Mouse (Mus musculus): ENCODE measurements around the gene Msl1. TPM values are rescaled to one million over a fixed set of nuclear protein-coding genes. Genes with fewer than 3 reads are reported as not detected.

Gene Msl1
- total RNA-seq (2017) = 72.8 and 88.2 TPM in 2 replicates

GRCm38 (mm10) chr11:98795015-98795713, at the start of gene Msl1:
TSS of gene Msl1 (plus strand) at chr11:98795516.
- ATAC-seq (replicated peaks; ENCODE audit: low read depth, poor library complexity, severe bottlenecking) = peak; percentile 51

GRCm38 (mm10) chr11:98745932-98746853, 49.1 kb upstream of the Msl1 start:
- no peak for ATAC-seq (replicated peaks; ENCODE audit: low read depth, poor library complexity, severe bottlenecking)

DNA sequence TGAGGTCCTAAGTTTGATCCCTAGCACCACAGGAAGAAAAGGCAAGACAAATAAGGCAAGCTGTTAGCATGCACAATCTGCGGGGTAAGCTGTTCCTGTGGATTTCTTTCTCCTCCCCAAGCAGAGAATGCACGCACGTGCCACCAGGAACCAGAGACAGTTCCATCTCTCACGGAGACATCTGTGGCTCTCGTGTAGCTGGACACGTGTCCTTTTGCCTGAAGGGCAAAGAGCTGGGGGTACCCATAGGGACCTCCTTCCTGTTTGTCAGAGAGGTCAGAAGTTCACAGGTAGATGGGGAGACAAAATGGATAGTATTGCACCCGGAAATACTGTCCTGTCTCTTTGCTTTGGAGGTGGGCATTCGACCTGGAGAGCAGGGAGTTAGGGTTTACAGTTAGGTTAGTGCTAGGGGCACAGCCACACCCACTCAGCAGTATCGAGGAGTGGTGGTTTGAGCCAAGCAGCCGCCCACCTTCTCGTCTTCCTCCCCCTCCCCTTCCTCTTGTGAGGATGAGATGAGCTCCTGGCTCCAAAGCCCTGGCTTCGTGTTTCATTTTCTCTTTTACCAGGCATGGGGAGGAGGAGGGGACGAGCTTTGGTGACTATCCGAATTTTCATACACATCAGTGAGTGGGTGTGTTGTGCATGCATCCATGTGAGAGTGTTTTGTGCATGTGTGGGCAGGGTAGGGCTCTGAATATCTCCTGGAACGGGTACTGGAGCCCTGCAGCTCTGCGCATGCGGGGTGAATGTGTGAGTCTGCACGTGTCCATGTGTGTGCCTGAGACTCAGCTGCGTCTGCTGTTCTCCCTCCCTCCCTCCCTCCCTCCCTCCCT, 48.2 kb upstream of the Msl1 start:
- ATAC-seq (replicated peaks; ENCODE audit: low read depth, poor library complexity, severe bottlenecking) = peak; percentile 59

DNA sequence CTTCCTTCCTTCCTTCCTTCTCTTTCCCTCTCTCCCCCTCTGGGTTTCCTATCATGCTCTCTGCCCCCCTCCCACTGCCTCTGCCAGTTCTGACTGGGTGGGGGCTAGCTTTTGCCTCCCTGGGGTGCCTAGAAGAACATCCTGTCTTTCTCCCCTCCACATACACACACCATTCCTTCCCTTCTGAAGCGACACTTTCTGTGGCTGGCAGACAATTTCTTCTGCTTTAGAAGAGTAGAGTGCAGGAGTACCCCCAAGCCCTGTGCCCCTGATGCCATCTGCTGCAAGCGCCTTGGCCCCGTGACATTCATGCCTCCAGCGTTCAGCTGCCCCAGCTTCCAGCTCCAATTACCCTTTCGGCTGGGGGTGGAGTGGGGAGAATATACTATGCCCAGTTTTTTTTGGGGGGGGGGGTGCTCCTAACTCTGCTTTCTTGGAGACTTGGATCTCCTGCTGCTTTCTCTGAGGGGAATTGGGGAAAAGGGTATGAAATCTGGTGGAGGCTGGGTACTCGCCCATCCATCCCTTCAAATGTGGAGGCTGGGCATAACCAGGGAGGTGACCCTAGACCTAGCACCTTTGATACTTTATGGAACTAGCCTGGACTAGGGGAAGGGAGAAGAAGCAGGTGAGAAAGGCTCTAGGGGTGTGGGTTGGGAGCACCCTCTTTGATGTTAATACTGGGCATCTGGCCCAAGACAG, 47.4 kb upstream of the Msl1 start:
- ATAC-seq (replicated peaks; ENCODE audit: low read depth, poor library complexity, severe bottlenecking) = no peak

- peak; percentile 23; the same call in 1 of the 2 replicates for ATAC-seq (replicated peaks; ENCODE audit: low read depth, poor library complexity, severe bottlenecking)
Observed at GRCm38 (mm10) chr11:98748506-98749416, 46.6 kb upstream of the Msl1 start.

DNA sequence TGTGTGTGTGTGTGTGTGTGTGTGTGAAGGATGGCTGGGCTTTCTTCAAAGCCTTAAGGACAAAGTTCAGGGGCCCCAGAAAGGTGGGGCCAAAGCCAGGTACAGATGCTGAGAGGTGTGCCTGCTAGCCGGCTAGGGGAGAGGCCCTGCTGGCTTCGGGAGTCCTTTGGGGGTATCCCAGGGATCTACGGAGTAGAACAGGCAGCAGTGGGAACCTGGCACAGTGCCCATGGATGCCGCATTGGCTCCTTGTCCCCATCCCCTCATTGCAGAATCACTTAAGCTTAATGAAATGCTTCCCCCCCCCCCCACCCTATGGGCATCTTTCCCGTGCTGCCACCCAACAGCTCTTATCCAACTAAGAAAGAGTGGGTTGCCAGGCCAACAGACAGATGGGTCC, 45.6 kb upstream of the Msl1 start:
- ATAC-seq (replicated peaks; ENCODE audit: low read depth, poor library complexity, severe bottlenecking) = no peak

DNA sequence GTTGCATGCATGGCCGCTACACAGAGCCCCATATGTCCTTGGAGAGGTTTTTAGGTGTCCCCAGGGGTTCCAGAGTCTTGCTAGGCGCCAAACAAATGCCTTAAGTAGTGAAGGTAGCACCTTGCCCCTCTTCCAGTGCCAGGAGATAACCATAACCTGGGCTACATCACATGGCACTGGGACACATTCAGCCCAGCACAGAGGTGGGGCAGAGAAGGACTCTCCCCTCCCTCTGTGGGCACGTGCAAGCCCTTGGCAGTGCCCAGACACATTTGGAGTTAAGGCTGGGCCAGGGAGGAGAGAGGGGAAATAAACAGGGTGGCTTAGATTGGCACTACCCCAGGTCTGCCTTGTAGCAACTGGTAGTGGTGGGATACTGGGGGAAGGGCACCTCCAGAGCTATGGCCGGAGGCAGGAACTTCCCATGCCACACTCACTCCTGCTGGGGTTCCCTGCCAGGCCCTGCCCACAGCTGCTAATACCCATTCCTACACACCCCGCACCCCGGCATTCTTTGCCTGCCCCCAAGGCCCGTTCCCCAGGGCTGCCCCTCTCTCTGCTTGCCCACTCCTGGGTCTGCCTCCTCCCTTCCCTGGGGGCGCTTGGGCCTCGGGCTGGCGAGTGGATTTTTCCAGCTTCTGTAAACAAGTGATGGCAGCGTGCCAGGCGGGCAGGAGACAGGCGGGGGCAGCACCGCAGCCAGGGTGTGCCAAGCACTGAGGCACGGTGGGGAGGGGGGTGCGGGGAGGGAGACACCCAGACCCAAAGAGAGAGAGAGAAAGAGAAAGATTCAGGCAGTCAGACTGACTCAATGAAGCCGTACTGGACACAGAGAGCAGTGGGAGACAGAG, 44.7 kb upstream of the Msl1 start:
- peak; percentile 29; the same call in 1 of the 2 replicates for ATAC-seq (replicated peaks; ENCODE audit: low read depth, poor library complexity, severe bottlenecking)

DNA sequence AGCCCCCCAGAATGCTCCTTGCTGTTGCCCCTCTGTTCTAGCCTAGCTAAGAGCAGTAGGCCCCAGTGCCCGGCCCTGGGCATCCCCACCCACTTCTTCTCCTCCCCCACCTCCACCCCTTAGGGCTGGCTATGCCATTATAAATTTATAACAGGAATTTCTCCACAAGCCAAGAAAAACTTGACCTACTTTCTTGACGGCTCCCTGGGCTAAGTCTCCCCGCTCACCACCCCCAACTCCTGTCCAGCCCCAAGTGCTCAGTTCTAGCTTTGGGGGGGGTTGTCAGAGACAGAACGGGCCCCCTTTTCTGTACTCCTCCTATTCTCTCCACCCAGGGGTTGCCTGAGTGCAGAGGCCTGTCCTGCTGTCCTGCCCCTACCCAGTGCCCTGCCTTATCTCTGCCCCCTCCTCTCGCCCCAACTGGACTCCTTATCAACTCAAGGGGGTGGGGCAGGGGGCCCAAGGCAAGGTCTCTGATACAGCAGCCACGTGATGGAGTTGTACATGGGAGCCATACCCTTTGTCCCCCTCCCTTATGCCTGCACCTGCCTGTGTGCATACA, 44.0 kb upstream of the Msl1 start:
- no peak for ATAC-seq (replicated peaks; ENCODE audit: low read depth, poor library complexity, severe bottlenecking)

GRCm38 (mm10) chr11:98752562-98753140, 42.7 kb upstream of the Msl1 start:
- no peak for ATAC-seq (replicated peaks; ENCODE audit: low read depth, poor library complexity, severe bottlenecking)

DNA sequence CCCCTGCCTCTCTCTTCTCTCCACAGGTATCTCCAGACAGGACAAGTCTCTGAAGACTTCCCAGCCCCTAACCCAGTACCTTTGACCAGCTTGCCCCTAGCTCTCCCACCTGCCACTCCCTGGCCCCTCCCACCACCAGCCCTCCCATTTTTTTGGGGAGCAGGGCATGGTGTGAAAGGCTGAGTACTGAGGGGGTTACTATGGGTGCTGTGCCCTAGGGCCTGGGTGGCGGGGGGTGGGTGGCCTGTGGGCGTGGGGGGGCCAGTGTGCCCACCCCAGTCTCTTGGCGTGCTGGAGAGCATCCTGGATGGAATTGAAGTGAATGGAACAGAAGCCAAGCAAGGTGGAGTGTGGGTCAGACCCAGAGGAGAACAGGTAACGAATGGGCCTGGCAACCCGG, 42.1 kb upstream of the Msl1 start:
- ATAC-seq (replicated peaks; ENCODE audit: low read depth, poor library complexity, severe bottlenecking) = no peak

- ATAC-seq (replicated peaks; ENCODE audit: low read depth, poor library complexity, severe bottlenecking) = no peak
Observed at GRCm38 (mm10) chr11:98754151-98754620, 41.1 kb upstream of the Msl1 start.

GRCm38 (mm10) chr11:98754621-98755181, 40.6 kb upstream of the Msl1 start:
- ATAC-seq (replicated peaks; ENCODE audit: low read depth, poor library complexity, severe bottlenecking) = peak; percentile 74

DNA sequence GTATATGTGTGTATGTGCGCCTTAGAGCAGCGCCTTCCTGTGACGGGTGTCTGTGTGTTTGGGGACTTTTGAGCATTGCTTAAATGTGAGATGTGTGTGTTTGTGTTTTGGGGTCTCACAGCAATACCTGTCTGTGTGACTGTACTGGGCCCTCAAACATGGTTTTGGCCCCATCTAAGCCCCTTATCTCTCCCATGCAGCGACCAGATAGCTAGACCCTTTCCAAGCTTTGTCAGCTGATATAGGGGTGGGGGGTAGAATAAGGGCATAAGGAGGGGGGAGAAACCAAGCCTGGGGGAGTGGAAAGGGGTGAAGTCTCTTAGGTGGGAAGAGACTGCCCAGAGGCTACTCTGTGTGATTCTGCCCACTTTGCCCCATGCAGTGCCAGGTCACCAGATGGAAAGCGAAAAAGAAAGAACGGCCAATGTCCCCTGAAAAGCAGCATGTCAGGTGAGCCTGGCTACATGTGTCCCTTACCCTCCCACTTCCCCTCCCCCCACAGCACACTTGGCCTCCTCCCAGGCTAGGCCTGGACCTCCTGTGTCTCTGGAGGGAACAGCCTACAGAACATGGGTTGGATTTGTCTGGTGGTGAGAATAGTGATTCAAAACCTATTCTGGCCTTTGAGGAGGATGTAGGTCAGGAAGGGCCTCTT, 39.5 kb upstream of the Msl1 start:
- no peak for ATAC-seq (replicated peaks; ENCODE audit: low read depth, poor library complexity, severe bottlenecking)

DNA sequence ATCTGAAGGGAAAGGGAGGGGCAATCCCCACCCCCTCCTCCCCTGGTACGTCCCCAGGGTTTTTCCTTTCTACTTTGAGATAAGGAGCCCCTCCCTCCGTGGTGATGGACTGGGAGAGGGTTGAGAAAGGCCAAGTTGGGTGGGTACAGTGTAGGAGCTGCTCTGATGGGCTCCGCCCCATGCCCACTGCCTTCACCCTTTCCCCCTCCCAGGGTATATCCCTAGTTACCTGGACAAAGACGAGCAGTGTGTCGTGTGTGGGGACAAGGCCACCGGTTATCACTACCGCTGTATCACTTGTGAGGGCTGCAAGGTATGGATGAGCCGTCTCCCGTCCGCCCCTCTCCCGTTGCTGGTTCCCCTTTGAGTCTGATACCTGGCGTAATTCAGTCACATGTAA, 38.6 kb upstream of the Msl1 start:
- ATAC-seq (replicated peaks; ENCODE audit: low read depth, poor library complexity, severe bottlenecking) = no peak

DNA sequence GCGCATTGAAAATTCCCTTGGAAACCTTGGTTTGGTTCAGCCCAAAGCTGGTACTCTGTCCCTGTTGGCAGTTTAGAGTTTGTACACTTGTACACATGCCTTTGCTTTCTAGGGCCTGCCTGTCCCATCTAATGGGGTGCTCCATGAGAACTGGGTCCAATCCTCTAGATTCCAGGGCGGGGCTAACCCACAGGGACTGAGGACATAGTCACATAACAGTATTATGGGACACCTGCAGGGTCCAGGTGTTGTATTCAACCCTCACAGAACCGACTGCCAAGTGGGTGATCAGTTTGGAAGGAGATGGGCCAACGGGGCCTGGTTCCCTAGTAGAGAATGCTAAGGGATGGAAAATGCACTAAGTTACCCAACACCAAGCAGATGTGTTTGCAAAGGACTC, 33.4 kb upstream of the Msl1 start:
- ATAC-seq (replicated peaks; ENCODE audit: low read depth, poor library complexity, severe bottlenecking) = no peak

- ATAC-seq (replicated peaks; ENCODE audit: low read depth, poor library complexity, severe bottlenecking) = no peak
Observed at GRCm38 (mm10) chr11:98762756-98763501, 32.4 kb upstream of the Msl1 start.

Measured in common myeloid progenitor, adult 5-6 weeks (primary cell).